Mouse (Mus musculus): Measurements from ENCODE around the gene Ptprm.

- TF ChIP-seq POLR2A (IDR thresholded peaks at IDR 0.05; ENCODE audit: low read depth, low read length), result no peak
- TF ChIP-seq CTCF (IDR thresholded peaks at IDR 0.05; ENCODE audit: borderline replicate concordance, insufficient read depth, low read length), result no peak
Measured at GRCm38 (mm10) chr17:67054202-67054601, 300.1 kb downstream of the Ptprm start.

Measured in embryonic fibroblast, embryonic 13.5 days (primary cell).